Mouse (Mus musculus) layer of hippocampus, postnatal 25 days (tissue): ENCODE results near the gene Wdr5. TPM values are rescaled to one million over a fixed set of nuclear protein-coding genes. Genes with fewer than 3 reads are reported as not detected.

Source experiments
- DNase-seq, 2 experiments: peaks; one replicate each; pipeline ENCODE4 v3.0.0; 2022; ENCODE audit warnings: mixed read lengths in 2 of 2, low spot score in 1 of 2; ENCODE audit errors: extremely low spot score in 1 of 2
- total RNA-seq, 2 experiments: library from RNA; stranded (reverse); gene quantifications; 2 replicates each; pipeline ENCODE4 v1.2.3; 2021

The Wdr5 gene
- total RNA-seq: 10 to 100 TPM; 27.6 to 32.6 TPM

DNA sequence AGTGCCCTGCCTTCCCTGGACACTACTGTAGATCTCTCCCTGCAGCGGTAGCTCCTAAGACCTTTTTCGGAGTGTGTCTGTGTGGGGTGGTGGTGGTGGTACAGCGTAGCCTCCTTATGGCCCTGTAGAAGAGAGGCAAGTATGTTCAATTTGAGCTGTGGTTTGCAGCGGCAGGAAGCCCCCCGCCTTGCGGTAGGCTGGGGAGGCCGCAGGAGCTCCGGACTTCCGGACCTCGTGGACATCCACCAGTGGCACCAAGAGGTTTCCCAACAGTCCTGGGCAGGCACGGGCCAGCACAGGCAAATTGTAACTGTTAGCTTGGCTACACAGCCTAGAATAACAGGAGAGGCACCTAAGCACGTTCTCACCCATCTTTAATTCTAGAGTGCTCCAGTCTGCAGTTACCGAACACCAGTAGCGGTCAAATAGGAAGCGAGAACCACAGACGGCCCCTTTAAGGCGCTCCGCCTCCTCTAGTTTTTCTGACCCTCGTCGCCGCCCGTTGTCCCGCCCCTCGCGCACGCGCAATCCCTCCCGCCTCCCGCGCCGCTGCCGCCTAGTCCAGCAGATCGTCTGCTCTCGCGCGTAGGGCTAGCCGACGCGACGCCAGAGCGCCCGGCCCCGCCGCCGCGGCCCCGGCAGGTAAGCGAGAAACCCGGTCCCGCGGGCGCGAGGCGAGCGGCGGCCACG lies at the start of gene Wdr5:
Gene Wdr5, plus strand, starts transcription at position 519 of the 690 bp plus-strand sequence.
- peak; percentile 98 for DNase-seq

DNA sequence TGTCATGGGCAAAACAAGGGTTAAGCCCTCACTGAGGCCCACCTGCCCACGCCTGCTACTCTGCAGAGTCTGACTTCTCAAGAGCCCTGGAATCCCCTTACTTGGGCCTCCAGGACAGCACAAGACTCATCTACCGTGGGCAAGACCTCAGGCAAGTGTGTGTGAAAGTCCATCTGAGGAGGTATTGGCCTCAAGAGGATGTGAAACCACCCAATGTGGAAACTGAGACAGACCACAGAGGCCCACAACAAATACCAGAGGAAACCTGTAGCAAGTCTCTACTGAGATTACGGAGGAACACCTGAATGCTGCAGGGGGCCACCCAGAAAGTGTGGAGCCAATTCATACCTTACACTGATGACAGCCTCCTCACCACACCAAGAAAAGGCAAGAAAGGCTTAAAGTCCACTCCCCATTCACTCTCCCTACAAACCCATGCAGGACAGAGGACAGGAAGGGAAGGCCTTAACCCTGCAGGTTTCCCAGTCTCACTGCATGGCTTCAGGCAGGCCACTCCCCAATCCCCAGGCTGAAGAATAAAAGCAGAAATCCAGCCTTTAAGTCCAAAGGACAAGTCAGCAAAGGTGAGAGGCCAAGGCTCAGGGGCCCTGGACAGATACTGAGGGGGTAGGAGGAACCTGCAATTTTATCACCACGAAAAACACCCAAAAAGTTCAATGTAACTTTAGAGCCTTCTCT lies 45.5 kb upstream of the Wdr5 start:
- DNase-seq: no peak

DNA sequence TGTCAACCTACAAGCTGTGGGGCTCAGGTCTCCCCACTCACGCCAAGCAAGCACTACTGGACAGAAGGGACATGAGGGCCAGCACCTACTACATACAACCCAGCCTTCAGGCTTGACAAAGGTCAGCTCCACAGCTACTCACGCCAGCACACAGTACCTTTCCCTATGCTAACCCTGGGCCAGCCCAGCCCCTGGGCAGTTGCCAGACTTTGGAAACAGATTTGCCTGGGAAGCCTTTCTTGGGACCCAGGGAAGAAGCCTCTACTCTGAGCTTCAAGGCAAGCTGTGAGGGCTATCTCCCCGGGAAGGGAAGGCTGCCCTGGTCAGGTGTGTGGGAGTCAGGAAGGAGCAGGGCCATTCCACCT lies 45.0 kb upstream of the Wdr5 start:
- no peak for DNase-seq

DNA sequence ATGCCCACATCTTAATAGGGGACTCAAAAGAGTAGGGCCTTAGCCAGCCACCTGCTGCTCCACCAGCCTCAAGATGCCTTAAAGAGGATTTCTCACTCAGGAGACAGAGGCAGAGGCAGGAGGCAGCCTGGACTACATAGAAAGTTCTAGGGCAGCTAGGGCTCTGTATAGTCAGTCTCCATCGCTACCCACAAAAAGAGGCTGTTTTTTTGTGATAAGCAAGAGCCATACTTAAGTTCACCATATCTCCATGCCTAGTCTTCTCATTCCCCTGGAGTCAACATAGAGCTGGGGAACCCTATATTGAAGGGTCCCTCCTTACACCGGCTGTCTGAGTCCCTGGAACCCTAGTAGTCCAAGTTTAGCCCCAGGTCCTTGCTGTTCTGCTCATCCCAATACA lies 44.4 kb upstream of the Wdr5 start:
- no peak for DNase-seq

DNA sequence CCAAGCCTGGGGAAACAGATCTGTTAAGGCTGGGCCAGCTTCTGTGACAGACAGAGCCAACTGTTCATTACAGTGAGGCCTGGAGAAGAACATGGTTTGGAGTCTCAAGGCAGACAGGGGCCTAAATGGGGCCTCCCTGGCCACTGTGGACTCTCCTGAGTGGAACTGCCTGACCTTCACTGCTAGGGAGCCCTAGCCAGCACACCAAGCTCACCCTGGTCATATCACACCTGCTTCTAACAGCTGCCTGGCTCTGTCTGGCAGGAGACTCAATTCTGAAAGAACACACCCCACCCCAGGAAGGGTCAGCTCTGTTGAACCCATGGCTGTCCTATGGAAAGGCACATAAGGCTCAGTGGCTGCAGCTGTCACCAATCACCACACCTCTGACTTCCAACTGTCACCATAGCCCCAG lies 43.8 kb upstream of the Wdr5 start:
- no peak for DNase-seq

DNA sequence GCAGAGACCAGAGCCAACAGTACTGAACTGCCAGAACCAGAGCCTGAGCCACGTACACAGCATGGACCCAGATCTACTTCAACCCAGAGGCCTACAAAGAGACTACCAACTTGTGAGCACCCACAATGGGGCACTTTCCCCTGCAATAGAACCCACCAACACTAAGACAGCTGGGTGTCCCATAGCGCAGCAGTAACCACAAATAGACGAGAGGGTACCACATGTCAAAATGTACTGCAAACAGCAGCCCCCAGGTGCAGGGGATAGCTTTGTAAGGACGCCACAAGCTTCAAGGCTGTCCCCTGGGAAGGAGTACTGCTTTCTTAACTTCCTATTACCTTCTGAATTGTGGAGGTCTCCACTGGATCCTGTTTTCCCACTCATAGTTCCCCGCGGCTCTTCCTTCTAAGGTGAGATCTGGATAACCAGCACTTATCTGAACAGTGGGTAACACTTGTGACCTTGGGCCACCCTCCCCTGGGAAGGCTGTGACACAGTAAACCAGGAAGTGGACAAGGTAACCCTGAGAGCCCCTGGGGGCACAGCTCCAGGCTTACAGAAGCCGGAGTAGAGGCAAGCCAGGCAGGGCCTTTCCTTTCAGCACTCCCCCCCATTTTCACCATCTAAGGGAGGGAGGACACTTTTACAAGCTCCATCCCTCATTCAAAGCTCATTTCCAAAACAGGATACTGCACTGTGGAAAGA lies 41.7 kb upstream of the Wdr5 start:
- no peak for DNase-seq

DNA sequence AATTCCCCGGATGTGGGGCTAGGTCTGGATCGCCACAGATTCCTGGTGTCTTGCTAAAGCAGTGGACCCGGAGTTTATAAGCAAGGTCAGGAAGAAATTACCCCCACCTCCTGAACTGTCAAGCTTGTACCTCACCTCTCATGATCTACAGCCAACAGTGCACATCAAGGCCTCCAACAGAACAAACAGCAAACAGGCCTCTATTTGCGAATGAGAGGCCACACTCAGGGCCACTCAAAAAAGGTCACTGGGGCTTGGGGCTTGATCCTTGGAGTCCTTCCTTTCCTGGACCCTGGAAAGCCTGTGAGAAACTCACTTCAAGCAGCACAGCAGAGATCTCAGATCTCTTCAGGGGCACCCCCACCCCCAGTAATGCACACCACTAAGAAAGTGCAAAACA lies 41.0 kb upstream of the Wdr5 start:
- no peak for DNase-seq

DNA sequence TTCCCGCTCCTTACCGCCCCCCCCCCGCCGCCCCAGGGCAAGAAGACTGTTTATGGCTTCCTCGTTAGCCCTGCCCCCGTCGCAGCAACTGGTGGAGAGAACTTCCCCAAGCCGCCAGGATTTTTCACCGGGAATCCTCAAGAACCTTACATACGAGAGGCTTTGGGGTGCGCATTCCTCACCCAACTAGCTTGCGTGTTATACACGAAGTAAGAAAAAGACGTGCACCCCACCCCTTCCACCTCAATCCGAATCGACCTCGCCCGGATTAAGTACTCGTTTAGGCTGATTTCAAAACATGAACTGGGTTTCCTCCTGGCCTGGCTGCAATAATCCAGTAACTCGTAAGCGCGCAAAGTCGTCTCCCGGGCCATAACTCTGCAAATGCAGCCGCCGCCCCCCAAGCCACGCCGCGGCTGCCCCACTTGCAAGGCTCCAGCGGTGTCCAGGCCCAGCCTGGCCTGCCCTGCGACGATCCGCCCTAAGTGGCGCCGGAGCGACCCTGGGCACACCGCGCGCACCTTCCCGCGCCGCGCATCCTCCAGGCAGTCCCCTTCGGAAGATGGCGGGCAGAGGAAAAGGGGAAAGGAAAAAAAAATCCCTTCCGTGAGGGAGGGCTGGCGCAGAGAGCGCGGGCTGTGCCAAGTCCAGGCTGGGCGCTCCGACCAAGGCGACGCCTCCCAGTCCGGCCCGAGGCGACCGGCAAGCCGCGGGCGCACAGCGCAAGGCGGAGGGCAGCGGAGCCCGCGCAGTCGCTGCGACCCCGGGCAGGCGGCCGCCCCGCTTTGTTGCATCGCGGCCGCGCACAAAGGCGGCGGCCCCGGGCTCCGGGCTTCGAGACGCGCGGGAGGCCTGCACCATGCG lies 40.1 kb upstream of the Wdr5 start:
- DNase-seq: no peak

DNA sequence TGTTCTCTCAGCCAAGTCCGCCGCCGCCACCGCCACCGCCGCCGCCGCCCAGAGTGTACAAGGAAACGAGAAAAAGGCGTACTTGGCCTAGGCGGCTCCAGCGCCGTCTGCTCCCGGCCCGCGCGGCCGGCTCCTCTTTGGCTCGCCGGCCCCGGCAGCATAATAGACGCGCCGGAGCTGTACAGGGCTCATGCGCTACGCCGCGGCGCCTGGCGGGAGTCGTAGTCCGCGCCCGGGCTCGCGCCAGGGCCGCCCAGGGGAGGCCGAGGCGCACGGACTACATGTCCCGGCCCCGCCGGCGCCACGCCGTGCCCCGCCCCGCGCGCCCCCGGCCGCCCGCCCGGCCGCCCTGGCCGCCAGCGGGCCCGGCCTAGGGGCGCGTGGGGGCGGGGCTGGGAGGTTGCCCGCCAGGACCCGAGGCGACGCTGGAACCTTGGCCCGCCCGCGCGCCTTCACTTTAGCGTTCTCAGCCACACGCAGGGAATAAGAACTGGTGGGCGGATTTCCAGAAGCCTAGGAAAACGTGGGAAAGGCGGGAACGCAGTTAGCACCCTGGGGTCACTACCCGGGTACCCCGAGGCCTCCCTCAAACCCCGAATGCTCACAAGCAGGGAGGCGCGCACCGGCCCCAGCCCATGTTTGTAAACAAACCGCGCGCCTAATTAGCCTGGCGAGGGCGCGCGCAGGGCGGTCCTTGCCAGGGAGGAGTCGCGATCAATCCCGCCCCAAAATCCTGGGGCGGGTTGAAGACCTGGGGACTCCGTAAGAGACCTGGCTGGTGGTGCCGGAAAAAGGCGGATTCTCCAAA lies 39.3 kb upstream of the Wdr5 start:
- peak; percentile 77 to 78 for DNase-seq

DNA sequence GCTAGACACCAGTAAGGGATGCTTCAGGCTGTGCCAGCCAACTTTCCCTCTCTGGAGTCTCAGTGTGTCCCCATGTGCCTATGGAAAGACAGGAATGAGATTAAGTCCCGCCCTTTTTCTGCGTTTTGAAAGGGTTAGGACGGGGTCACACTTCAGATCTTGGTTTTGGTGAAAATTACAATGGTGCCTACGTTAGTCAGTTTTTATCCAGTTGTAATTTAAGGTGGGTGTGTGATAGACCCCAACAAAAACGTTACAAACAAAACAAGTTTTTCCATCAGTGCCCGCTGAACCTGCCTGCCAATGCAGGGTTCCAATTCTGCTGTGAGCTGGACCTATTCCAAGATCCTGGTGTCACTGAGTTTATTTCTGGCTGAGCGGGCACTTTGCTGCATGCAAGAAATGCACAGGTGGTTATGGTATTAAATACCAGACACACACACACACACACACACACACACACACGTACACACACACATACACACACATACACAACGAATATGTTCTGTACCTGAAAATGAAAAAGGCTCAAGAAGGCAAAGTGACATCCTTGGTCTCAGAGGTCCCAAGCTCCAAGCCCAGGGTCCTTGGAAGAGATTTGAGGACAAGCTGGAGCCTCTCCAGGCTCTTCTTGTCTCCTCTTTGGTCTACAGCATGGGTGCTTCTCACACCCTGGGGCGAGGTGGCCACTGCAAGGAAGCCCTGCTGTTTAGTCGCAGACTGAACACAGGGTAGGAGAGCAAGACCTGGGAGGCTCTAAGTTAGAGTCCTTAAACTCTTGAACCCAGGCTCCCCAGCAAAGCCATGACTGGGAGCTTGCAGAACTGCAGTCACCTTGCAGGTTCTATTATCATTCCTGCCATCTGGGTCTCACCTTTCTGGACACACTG lies 38.4 kb upstream of the Wdr5 start:
- DNase-seq: no peak

DNA sequence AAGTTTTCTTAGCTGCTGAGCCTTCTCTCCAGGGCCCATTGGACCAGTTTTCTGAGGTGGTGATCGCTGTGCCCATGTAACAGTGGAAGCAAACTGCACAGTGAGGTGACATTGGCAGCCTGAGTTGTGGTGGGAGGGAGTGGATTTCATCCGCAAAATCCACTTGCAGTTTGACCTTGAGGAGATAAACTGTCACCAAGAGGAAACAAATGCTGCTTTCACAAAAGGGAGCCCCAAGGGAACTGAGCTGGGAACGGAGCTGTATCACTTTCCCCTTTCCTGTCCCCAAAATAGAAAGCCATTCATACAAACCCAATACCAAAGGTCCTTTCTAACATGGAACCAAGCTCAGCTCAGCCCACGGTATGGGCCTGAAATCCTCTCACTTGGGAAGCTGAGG lies 35.1 kb upstream of the Wdr5 start:
- no peak for DNase-seq

DNA sequence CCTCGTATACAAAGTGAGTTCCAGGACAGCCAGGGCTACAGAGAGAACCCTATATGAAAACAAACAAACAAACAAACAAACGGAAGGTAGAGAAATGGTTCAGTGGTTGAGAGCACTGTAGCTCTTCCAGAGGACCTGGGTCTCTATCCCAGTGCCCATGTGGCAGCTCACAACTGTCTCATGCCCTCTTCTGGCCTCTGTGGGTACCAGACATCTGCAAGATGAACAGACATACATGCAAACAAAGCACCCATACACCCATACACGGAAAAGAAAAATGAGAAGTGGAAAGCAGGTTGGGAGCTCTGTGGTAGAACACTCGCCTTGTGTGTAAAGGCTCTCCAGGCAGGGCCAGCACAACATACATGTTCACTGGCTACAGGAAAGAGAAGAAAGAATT lies 34.6 kb upstream of the Wdr5 start:
- no peak for DNase-seq

DNA sequence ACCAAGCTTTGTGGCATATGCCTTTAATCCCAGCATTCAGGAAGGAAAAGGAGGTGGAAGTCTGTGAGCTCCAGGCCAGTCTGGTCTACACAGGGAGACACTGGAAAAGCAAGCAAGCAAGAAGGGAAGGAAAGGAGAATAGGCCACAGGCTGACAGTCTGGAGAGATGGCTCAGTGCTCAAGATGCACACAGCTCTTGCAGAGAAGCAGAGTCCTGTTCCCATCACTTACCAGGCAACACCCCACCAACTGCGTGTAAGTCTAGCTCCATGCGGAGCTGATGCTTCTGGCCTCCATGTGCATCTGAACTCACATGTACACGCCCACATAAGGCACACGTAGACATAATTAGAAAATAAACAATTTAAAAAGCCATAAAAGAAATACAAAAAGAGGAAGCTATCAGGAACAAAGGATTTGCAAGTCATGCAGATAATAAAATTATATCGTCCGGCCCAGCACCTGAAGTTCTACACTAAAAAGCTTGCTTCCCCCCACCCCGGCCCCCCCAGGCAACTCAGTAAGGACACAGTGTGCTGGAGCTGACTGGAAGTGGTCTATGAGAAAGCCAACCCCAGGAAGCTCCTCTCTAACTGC lies 32.6 kb upstream of the Wdr5 start:
- DNase-seq: no peak

DNA sequence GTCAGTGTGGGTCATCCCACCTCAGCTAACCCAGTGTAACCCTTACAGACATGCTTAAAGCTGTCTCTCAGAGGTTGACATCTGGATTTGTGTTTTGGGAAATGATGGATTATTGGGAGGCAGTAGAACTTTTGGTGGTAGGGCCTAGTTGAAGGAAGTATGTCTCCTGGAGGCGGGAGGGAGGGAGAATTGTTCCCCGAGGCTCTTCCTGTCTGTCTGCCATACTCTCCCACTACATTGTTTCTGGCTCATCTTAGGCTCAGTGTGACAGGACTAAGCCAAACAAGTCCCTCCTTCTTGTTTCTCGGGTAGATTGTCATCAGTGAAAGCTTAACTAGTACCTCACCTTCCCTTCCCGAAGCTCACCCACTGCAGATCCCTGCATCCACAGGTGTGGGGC lies 28.2 kb upstream of the Wdr5 start:
- no peak for DNase-seq

DNA sequence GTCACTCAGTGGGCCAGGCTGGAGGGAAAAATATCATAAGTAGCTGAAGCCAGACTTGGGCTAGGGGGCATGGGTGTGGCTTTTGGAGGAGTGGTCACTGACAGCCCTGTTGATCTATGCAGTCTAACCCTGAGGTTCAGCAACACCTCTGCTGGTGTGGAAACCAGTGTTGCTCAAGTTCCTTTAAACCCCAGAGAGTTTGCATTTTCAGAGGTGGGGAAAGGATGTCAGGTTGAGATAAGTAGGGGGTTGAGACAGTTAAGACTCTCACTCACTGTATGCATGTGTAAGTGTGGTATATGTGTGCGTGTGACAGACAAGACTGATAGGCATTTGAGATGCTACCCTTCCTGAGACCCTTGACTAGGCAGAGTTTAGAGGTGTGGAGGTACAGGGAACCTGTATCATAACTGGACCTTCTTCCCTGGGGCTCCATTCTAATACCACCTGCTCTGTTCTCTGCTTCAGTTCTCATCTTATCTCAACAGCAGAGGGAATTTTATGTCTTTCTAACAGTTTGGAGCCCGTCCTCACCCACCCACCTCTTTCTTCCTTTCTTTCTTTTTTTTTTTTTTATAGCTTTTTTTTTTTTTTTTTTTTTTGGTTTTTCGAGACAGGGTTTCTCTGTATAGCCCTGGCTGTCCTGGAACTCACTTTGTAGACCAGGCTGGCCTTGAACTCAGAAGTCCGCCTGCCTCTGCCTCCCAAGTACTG lies 27.5 kb upstream of the Wdr5 start:
- no peak for DNase-seq

DNA sequence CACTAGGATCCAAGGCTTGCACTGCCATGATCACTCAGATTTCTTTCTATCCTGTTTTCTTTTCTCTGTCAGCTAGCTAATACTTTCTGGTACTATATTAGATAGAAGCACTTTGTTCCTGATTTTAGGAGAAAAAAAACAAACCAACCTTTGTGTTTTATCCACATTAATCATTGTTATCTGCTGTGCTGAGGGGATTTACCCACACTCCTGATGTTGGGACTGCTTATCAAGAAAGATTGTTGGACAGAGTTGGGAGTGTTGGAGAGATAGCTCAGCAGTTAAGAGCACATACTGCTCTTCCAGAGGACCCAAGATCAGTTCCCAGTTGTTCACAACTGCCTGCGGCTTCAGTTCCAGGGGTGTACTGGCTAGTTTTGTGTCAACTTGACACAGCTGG lies 26.6 kb upstream of the Wdr5 start:
- DNase-seq: no peak

DNA sequence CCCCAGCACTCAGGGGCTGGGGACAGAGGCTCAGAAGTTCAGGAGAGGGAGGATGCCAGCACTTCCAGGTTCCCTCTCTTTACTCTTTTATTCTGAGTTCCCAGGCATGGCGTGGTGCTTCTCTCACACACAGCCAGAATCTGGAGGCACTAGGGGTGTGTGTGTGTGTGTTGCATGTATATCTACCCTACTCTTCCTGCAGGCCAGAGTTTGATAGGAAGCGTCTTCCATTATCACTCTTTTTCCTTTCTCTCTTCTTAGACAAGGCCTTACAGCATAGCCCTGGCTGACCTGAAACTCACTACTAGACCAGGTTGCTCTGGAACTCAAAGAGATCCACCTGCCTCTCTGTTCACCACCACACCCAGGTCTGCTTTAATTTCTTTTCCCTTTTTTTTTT lies 24.0 kb upstream of the Wdr5 start:
- no peak for DNase-seq

DNA sequence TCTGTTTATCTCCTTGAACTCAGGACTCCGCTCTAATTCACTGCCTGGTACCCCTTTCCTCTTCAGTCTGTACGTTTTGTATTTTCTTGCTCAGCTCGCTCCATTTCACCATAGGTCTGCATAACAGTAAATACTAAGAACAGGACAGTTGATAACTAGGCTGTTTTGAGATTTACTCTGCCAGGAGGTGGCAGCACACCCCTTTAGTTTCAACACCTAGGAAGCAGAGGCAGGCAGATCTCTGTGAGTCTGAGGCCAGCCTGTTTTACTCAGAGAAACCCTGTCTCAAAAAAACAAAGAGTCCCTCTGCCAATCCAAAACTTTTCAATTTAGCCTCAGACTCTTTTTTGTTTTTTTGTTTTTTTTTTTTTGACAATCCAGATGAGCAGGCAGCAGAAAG lies 21.0 kb upstream of the Wdr5 start:
- no peak for DNase-seq
